In the genomic region with DNA sequence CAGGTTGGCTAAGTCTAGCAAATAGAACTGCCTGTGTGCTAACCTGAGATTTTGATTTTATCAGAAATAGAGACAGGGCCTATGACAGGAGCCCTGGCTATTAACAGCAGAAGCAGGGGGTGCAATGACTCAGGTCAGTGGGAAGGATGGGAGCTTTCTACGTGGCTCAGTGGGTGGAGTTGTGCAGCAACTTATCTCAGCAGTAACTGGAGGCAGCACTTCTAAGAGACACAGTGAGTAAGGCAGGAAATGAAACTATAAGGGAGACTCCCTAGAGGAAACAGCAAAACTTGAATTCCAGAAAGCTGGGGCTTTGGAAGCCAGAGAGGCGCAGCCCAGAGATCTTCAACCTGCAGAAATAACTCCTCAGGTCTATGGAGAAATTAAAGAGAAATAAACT, we compare ENCODE assay signal across 8 mouse cellular contexts. TPM values are rescaled to one million over a fixed set of nuclear protein-coding genes. Genes with fewer than 3 reads are reported as not detected.
DNase-seq lines count a peak whose midpoint lies in the region; ATAC-seq and TF ChIP-seq lines count a peak whose summit lies in the region.

No protein-coding gene starts in this region.

- TF ChIP-seq POLR2A in MEL (IDR thresholded peaks at IDR 0.05; ENCODE audit: control insufficient read depth in 1 of 2, insufficient read depth in 1 of 2, low read depth in 1 of 2, low read length in 2 of 2, poor library complexity in 1 of 2) = peak in 1 of 2 experiments; percentile 41; a peak in 1 of 4 replicates

- 34% methylated on average over 2 of the region's 2 CpGs for whole genome bisulfite sequencing in heart, postnatal 0 days
- WGBS in midbrain, embryonic 15.5 days = 54% methylated on average over 2 of the region's 2 CpGs
- WGBS in midbrain, postnatal 0 days = 56% methylated on average over 2 of the region's 2 CpGs

- TF ChIP-seq RAD21 in MEL (IDR thresholded peaks at IDR 0.05; ENCODE audit: low read depth, low read length) = no peak

- H3K4me2 ChIP-seq in heart, postnatal 0 days (ENCODE audit: low read depth, low read length) = no peak overlapping the region
- H3K4me2 ChIP-seq in midbrain, embryonic 15.5 days = no peak overlapping the region
- no peak overlapping the region for H3K4me2 ChIP-seq in midbrain, postnatal 0 days (ENCODE audit: low read depth, low read length, poor library complexity, severe bottlenecking)

- peaks cover 2% of the 10 kb centered on the region in 2 experiments; a peak in 2 of 4 replicates for H3K4me1 ChIP-seq in MEL (ENCODE audit: control insufficient read depth in 1 of 2, insufficient read depth in 2 of 2, low read length in 2 of 2)
- peaks cover 10% of the 10 kb centered on the region for H3K4me1 ChIP-seq in heart, postnatal 0 days (ENCODE audit: control insufficient read depth, insufficient read depth)
- H3K4me1 ChIP-seq in midbrain, embryonic 15.5 days = no peaks in the 10 kb centered on the region
- no peaks in the 10 kb centered on the region for H3K4me1 ChIP-seq in midbrain, postnatal 0 days (ENCODE audit: insufficient read depth, low read length)

- H3K9me3 ChIP-seq in MEL (replicated peaks; ENCODE audit: insufficient read depth, low read length) = no peaks in the 10 kb centered on the region
- no peaks in the 10 kb centered on the region for H3K9me3 ChIP-seq in heart, postnatal 0 days (replicated peaks; ENCODE audit: control insufficient read depth, low read length)
- H3K9me3 ChIP-seq in midbrain, embryonic 15.5 days = no peaks in the 10 kb centered on the region
- H3K9me3 ChIP-seq in midbrain, postnatal 0 days (ENCODE audit: low read length) = no peaks in the 10 kb centered on the region

- no peak for DNase-seq in frontal cortex, postnatal 36 days (ENCODE audit: low spot score in 2 of 2)
- peak; percentile 82 for DNase-seq in MEL (ENCODE audit: low read depth, low spot score)
- peak; percentile 55 for DNase-seq in heart, postnatal 0 days (ENCODE audit: low spot score)
- peak; percentile 29 for DNase-seq in lung, postnatal 10 days
- DNase-seq in MN1 (ENCODE audit: low spot score) = no peak
- DNase-seq in midbrain, postnatal 0 days (ENCODE audit: low spot score) = no peak

- no peaks in the 10 kb centered on the region for H3K79me2 ChIP-seq in MEL (ENCODE audit: control insufficient read depth, insufficient read depth, low read length, poor library complexity)

- peaks cover 0 to 6% of the 10 kb centered on the region in 2 experiments; a peak in 2 of 4 replicates for H3K36me3 ChIP-seq in MEL (ENCODE audit: control insufficient read depth in 1 of 2, insufficient read depth in 2 of 2, low read length in 2 of 2)
- H3K36me3 ChIP-seq in heart, postnatal 0 days (replicated peaks; ENCODE audit: control insufficient read depth, insufficient read depth, low read length) = no peaks in the 10 kb centered on the region
- H3K36me3 ChIP-seq in midbrain, embryonic 15.5 days (replicated peaks) = no peaks in the 10 kb centered on the region
- H3K36me3 ChIP-seq in midbrain, postnatal 0 days (ENCODE audit: insufficient read depth, low read length) = no peaks in the 10 kb centered on the region

- no peak for TF ChIP-seq CTCF in MEL (IDR thresholded peaks at IDR 0.05 in 2 of 3, conservative IDR thresholded peaks at IDR 0.05 in 1 of 3; ENCODE audit: control insufficient read depth in 1 of 3, insufficient read depth in 1 of 3, low read depth in 2 of 3, low read length in 3 of 3, poor library complexity in 1 of 3, severe bottlenecking in 1 of 3)
- no peak for TF ChIP-seq CTCF in heart, postnatal 0 days (IDR thresholded peaks at IDR 0.05; ENCODE audit: low read depth)
- no peak for TF ChIP-seq CTCF in midbrain, postnatal 0 days (IDR thresholded peaks at IDR 0.05)

- no peak for TF ChIP-seq EP300 in MEL (IDR thresholded peaks at IDR 0.05; ENCODE audit: low read depth in 1 of 2, low read length in 2 of 2)
- no peak for TF ChIP-seq EP300 in heart, postnatal 0 days (IDR thresholded peaks at IDR 0.05; ENCODE audit: low read depth)

- no peak overlapping the region for H3K27ac ChIP-seq in MEL (ENCODE audit: control insufficient read depth, low read depth, low read length)
- H3K27ac ChIP-seq in heart, postnatal 0 days (ENCODE audit: low read depth) = peak overlapping the region; percentile 1; the same call in 1 of the 2 replicates
- H3K27ac ChIP-seq in midbrain, embryonic 15.5 days = no peak overlapping the region
- no peak overlapping the region for H3K27ac ChIP-seq in midbrain, postnatal 0 days (ENCODE audit: low read depth, low read length)

- peaks cover 3 to 4% of the 10 kb centered on the region in 2 experiments; a peak in 3 of 4 replicates for H3K27me3 ChIP-seq in MEL (ENCODE audit: control insufficient read depth in 1 of 2, insufficient read depth in 2 of 2, low read length in 2 of 2)
- H3K27me3 ChIP-seq in heart, postnatal 0 days (ENCODE audit: control insufficient read depth, insufficient read depth, low read length) = no peaks in the 10 kb centered on the region
- no peaks in the 10 kb centered on the region for H3K27me3 ChIP-seq in midbrain, embryonic 15.5 days (replicated peaks)
- no peaks in the 10 kb centered on the region for H3K27me3 ChIP-seq in midbrain, postnatal 0 days (ENCODE audit: insufficient read depth, low read length)

- peak overlapping the region; percentile 35; the same call in 1 of the 2 replicates for H3K9ac ChIP-seq in MEL (ENCODE audit: control insufficient read depth, low read depth, low read length, poor library complexity, severe bottlenecking)
- no peak overlapping the region for H3K9ac ChIP-seq in heart, postnatal 0 days (replicated peaks; ENCODE audit: low read depth, low read length)
- H3K9ac ChIP-seq in midbrain, embryonic 15.5 days = no peak overlapping the region
- no peak overlapping the region for H3K9ac ChIP-seq in midbrain, postnatal 0 days (replicated peaks; ENCODE audit: low read length, poor library complexity, severe bottlenecking)

- H3K4me3 ChIP-seq in MEL (ENCODE audit: control insufficient read depth in 1 of 2, insufficient read depth in 1 of 2, low read depth in 2 of 2, low read length in 2 of 2) = peak overlapping the region; percentile 30 to 43
- no peak overlapping the region for H3K4me3 ChIP-seq in heart, postnatal 0 days (ENCODE audit: low read depth, low read length)
- no peak overlapping the region for H3K4me3 ChIP-seq in midbrain, embryonic 15.5 days
- H3K4me3 ChIP-seq in midbrain, postnatal 0 days (ENCODE audit: low read depth, low read length) = no peak overlapping the region

- peak; percentile 67 for ATAC-seq in frontal cortex, adult (ENCODE audit: low TSS enrichment)
- ATAC-seq in heart, postnatal 0 days (ENCODE audit: insufficient read depth, low read depth) = peak; percentile 66
- ATAC-seq in midbrain, embryonic 15.5 days (replicated peaks) = no peak
- no peak for ATAC-seq in midbrain, postnatal 0 days (ENCODE audit: low FRiP score)

TF ChIP-seq in MEL, 35 proteins besides CTCF, POLR2A, EP300 and RAD21:
- TF ChIP-seq MXI1 (IDR thresholded peaks at IDR 0.05; ENCODE audit: low read depth, low read length) = no peak
- no peak for TF ChIP-seq JUND (IDR thresholded peaks at IDR 0.05; ENCODE audit: low read depth, low read length)
- no peak for TF ChIP-seq MAX (IDR thresholded peaks at IDR 0.05; ENCODE audit: low read length)
- TF ChIP-seq HCFC1 (IDR thresholded peaks at IDR 0.05; ENCODE audit: low read depth, low read length) = no peak
- TF ChIP-seq ZC3H11A (IDR thresholded peaks at IDR 0.05; ENCODE audit: low read depth, low read length) = no peak
- no peak for TF ChIP-seq POLR2AphosphoS5 (IDR thresholded peaks at IDR 0.05; ENCODE audit: borderline replicate concordance, low read depth, low read length)
- peak; percentile 8; the same call in 1 of the 2 replicates for TF ChIP-seq GATA1 (IDR thresholded peaks at IDR 0.05; ENCODE audit: low read depth, low read length)
- no peak for TF ChIP-seq BHLHE40 (IDR thresholded peaks at IDR 0.05; ENCODE audit: borderline replicate concordance, low read depth, low read length)
- TF ChIP-seq UBTF (IDR thresholded peaks at IDR 0.05; ENCODE audit: borderline replicate concordance, insufficient read depth, low read depth, low read length) = no peak
- no peak for TF ChIP-seq E2F4 (IDR thresholded peaks at IDR 0.05; ENCODE audit: borderline replicate concordance, low read depth, low read length)
- peak; percentile 15; the same call in 1 of the 2 replicates for TF ChIP-seq ETS1 (IDR thresholded peaks at IDR 0.05; ENCODE audit: low read depth, low read length)
- TF ChIP-seq TCF12 (IDR thresholded peaks at IDR 0.05; ENCODE audit: low read depth, low read length) = no peak
- TF ChIP-seq CHD1 (IDR thresholded peaks at IDR 0.05; ENCODE audit: low read depth, low read length) = no peak
- TF ChIP-seq ZMIZ1 (IDR thresholded peaks at IDR 0.05; ENCODE audit: low read depth, low read length) = no peak
- peak; percentile 56 for TF ChIP-seq TBP (IDR thresholded peaks at IDR 0.05; ENCODE audit: low read depth, low read length)
- no peak for TF ChIP-seq USF2 (IDR thresholded peaks at IDR 0.05; ENCODE audit: borderline replicate concordance in 1 of 2, insufficient read depth in 1 of 2, low read depth in 1 of 2, low read length in 2 of 2)

RNA-seq across cellular contexts. Expression of a gene that starts 8.4 kb away (rescaled TPM):
- total RNA-seq in MEL (2012; rRNA removed) = 7.5 and 7.9 TPM in 2 replicates
- 10 to 100 TPM in 1 of 2 experiments, not detected in 1; 11.6 TPM for polyA plus RNA-seq in MEL (2012; ENCODE audit: insufficient read depth in 1 of 2, insufficient read length in 2 of 2, low read depth in 1 of 2, low replicate concordance in 2 of 2, missing spikeins in 1 of 2)
- total RNA-seq in heart, postnatal 0 days (2014; rRNA removed; ENCODE audit: low replicate concordance) = 12.9 and 19.6 TPM in 2 replicates
- polyA plus RNA-seq in heart, postnatal 0 days (2015; fragmentation: Nextera tagmentation; extraction: Ambion mirVana) = 14.7 and 16.3 TPM in 2 replicates
- polyA plus RNA-seq in midbrain, embryonic 15.5 days (2015; fragmentation: Nextera tagmentation; extraction: Ambion mirVana) = 70.9 and 72.3 TPM in 2 replicates
- 37.3 and 44.8 TPM in 2 replicates for total RNA-seq in midbrain, postnatal 0 days (2014; rRNA removed)
- 35.1 and 37.7 TPM in 2 replicates for polyA plus RNA-seq in midbrain, postnatal 0 days (2015; fragmentation: Nextera tagmentation; extraction: Ambion mirVana)

Comparison
In these comparisons a context has a peak if more than half of its experiments do, and no peak if none do; other contexts are left out.
1. ATAC-seq: peak in frontal cortex, adult (single experiment) and heart, postnatal 0 days (single experiment); none in midbrain, embryonic 15.5 days (single experiment) and midbrain, postnatal 0 days (single experiment).
2. DNase-seq: peak in MEL (single experiment), heart, postnatal 0 days (single experiment) and lung, postnatal 10 days (single experiment); none in frontal cortex, postnatal 36 days (0 of 2), MN1 (single experiment) and midbrain, postnatal 0 days (single experiment).
3. H3K4me3 ChIP-seq: peak in MEL (2 of 2); none in heart, postnatal 0 days (single experiment), midbrain, embryonic 15.5 days (single experiment) and midbrain, postnatal 0 days (single experiment).